Mouse (Mus musculus): ENCODE data around the gene Zfp663. TPM values are rescaled to one million over a fixed set of nuclear protein-coding genes. Genes with fewer than 3 reads are reported as not detected.

The Zfp663 gene
- total RNA-seq, 2 experiments from 2014 or later: 0.08 TPM; not detected in 1

- DNase-seq: no peak
- intact Hi-C loops (cut with DNase I; ENCODE audit: low total_unique reads): no loop called here
Observed at GRCm38 (mm10) chr2:165303354-165304012, 65.0 kb downstream of the Zfp663 start.

GRCm38 (mm10) chr2:165301409-165301808 lies 67.1 kb downstream of the Zfp663 start:
- no peak for DNase-seq
- intact Hi-C loops (cut with DNase I; ENCODE audit: low total_unique reads): no loop called here

Other genes with a start within 250 kb of the Zfp663 start
- gene Cdh22, start 133.9 kb downstream of the Zfp663 start, total RNA-seq (2021): under 1 TPM; 0.13 to 0.18 TPM
- 10 to 100 TPM; 16.4 to 16.8 TPM for gene Slc35c2, start 80.9 kb downstream of the Zfp663 start, total RNA-seq (2021)
- gene Elmo2, start 42.2 kb downstream of the Zfp663 start, total RNA-seq (2021): 10 to 100 TPM; 16.7 to 19.6 TPM
- gene Zfp334, start 19.5 kb upstream of the Zfp663 start, total RNA-seq (2021): 1 to 10 TPM; 2.2 to 2.3 TPM
- under 1 TPM; 0.11 to 0.18 TPM for gene Ocstamp, start 31.7 kb upstream of the Zfp663 start, total RNA-seq (2021)
- gene Slc13a3, start 104.5 kb upstream of the Zfp663 start, total RNA-seq (2021): under 1 TPM; 0.18 to 0.22 TPM
- 1 to 10 TPM; 7.6 to 8.2 TPM for gene Trp53rka, start 124.6 kb upstream of the Zfp663 start, total RNA-seq (2021)
- gene Slc2a10, start 135.1 kb upstream of the Zfp663 start, total RNA-seq (2021): 1 to 10 TPM; 2.4 to 2.7 TPM
- gene Eya2, start 226.3 kb upstream of the Zfp663 start, total RNA-seq (2021): 1 to 10 TPM; 3.7 to 5.1 TPM